Mouse (Mus musculus): Measurements from ENCODE around the gene Slc4a5.

Gene Slc4a5

GRCm38 (mm10) chr6:83233306-83233705, 13.7 kb downstream of the Slc4a5 start:
- no peak for DNase-seq (ENCODE audit: low read depth)

DNA sequence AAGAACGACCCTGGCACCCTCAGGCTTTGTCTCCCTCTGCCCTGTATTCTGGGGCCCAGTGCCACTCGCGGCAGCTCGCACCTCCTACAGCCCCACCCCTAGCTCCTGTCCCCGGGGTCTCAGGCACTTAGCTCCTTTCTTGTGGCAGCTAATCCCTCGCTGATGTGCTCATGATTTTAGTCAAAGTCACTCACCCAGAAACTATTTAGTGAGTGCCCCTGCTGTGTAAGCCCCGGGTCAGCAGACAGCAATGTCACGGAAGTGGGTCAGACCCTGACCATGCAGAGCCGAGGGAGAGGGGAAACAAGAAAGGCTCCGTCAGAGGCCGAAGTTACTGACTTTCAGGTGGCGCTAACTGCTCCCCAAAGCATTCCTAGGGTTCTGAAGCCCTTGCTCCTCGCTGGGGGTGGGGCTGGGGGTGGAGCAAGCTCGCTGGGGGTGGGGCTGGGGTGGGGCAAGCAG, 14.7 kb downstream of the Slc4a5 start:
- peak; percentile 5 for DNase-seq (ENCODE audit: low read depth)

GRCm38 (mm10) chr6:83237123-83237522, 17.5 kb downstream of the Slc4a5 start:
- DNase-seq (ENCODE audit: low read depth), result no peak

DNA sequence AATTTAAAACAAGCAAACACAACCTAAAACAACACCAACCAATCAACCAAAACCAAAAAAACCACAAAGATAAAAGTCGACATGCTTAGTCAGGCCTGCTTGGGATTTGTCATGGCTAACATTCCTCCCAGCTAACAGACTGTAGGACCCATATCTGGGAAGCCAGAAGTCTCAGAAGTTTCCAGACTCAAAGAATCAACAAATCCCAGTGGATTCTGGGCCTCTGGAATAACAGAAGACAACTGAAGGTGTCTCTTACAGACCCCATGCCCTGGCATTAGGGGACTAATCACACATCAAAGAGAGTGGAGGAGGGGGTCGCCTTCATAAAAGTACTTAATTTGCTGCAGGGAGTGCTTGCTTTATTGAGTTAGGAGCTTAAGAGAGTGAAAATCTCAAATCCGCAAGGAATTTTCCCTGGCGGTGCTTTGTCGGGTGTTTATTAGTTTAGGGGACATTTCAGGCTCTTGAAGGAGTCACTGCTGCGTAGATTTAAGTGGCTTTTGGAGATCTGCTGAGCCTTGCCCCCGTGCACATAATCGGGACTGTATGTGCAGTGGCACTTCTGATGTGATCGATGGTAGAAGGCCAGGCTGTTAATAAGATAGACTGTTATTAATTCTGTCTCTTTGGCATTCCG, 24.9 kb downstream of the Slc4a5 start:
- no peak for DNase-seq (ENCODE audit: low read depth)

DNA sequence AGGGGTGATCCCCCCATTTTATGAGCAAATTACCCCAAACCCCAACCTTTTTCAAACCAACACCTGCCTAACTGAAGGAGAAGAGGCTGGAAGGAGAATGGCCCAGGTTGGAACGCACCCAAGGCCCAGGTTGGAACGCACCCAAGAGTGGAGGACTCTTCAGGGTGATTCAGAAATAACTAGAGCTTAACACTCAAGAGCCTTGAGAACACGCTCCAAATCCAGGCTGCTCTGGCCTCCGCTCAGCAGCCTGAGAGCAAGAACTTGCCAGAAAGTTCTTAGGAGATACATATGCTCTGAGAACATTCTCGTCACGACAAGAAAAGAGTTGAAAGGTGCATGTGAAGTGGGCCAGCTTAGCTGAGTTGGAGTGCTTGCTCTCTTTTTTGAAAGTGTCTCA, 25.5 kb downstream of the Slc4a5 start:
- DNase-seq (ENCODE audit: low read depth), result no peak

DNA sequence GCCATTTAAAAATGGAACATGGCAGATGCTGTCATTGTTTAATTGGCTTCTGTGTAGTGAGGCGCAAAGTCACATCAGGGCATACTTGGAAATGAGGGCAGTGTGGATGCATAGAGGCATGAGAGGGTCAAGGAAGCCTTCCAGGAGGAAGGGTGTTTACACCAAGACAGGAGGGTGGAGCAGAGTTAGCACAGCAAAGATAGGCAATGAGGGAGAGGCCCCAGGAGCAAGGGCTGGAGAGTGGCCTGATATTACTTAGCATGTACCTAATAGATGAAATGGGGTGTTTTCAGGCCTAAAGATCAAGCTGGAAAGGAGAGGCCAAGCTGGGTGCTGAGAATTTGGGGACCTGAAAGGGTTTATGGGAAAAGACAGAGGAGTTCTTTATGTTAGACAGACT, 26.4 kb downstream of the Slc4a5 start:
- DNase-seq (ENCODE audit: low read depth), result no peak

- DNase-seq (ENCODE audit: low read depth), result no peak
These were observed 27.1 kb downstream of the Slc4a5 start for GRCm38 (mm10) chr6:83246750-83247149.

GRCm38 (mm10) chr6:83247153-83247552, 27.5 kb downstream of the Slc4a5 start:
- DNase-seq (ENCODE audit: low read depth), result no peak

- no peak for DNase-seq (ENCODE audit: low read depth)
These were observed 34.6 kb downstream of the Slc4a5 start for GRCm38 (mm10) chr6:83254242-83254641.

DNA sequence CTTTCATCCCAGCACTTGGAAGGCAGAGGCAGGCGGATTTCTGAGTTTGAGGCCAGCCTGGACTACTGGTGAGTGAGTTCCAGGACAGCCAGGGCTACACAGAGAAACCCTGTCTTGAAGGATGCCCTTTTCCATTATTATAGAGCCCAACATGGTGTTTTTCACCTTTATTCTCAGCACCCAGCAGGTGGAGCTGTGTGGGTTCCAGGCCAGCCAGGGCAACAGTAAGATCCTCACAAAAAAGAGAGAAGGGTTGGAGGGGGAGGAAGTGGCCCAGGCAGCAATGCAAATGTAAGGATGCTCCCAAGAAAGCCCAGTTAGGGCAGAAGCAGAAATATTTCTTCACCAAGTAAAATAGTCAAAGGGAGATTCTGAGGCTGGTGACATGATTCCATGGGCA, 44.9 kb downstream of the Slc4a5 start:
- DNase-seq (ENCODE audit: low read depth), result no peak

- no peak for DNase-seq (ENCODE audit: low read depth)
These were observed 45.6 kb downstream of the Slc4a5 start for GRCm38 (mm10) chr6:83265253-83265652.

- no peak for DNase-seq (ENCODE audit: low read depth)
These were observed 46.0 kb downstream of the Slc4a5 start for GRCm38 (mm10) chr6:83265653-83266052.

DNA sequence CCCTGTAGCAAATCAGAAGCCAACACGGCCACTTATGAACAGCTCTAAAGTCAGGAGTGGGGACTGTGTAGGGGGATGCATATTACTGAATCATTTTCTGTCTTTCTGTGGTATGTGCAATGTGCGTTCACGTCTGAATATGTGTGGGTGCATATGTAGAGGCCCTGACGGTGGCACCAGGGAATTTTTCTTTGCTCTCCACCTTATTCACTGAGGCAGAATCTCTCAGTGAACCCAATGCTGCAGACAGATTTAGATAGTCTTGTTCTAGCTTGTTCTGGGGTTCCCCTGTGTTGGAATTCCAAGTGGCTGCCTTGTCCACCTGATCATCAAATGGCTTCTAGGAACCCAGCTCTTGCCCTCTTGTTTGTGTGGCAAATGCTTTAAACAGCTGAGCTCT, 48.0 kb downstream of the Slc4a5 start:
- DNase-seq (ENCODE audit: low read depth), result no peak

GRCm38 (mm10) chr6:83268144-83269010, 48.7 kb downstream of the Slc4a5 start:
- DNase-seq (ENCODE audit: low read depth), result no peak

- no peak for DNase-seq (ENCODE audit: low read depth)
These were observed 54.1 kb downstream of the Slc4a5 start for GRCm38 (mm10) chr6:83273733-83274132.

GRCm38 (mm10) chr6:83277151-83277550, 57.5 kb downstream of the Slc4a5 start:
- DNase-seq (ENCODE audit: low read depth), result no peak

GRCm38 (mm10) chr6:83278881-83279280, 59.3 kb downstream of the Slc4a5 start:
- DNase-seq (ENCODE audit: low read depth), result peak; percentile 47

GRCm38 (mm10) chr6:83280256-83280955, 60.8 kb downstream of the Slc4a5 start:
- no peak for DNase-seq (ENCODE audit: low read depth)

- DNase-seq (ENCODE audit: low read depth), result no peak
These were observed 81.0 kb downstream of the Slc4a5 start for GRCm38 (mm10) chr6:83300447-83301229.

GRCm38 (mm10) chr6:83301294-83301693, 81.7 kb downstream of the Slc4a5 start:
- DNase-seq (ENCODE audit: low read depth), result no peak

- no peak for DNase-seq (ENCODE audit: low read depth)
These were observed 82.6 kb downstream of the Slc4a5 start for GRCm38 (mm10) chr6:83302264-83302663.

DNA sequence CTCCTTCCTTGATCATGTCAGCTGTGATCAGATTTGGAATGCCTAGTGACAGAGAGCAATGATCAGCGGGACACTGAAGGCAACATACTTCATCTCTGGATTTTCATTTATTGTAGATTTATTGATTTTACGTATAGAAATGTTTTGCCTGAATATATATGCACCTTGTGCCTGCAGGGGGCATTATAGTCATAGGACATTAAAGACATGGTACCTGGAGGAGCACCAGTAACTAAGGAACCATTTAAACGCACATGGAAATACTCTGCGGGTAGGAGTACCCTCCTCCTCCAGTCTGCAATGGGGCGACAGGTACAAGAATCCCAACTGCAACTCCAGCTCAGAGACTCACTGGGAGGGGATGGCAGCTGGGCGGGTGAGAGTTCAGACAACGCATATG, 89.4 kb downstream of the Slc4a5 start:
- DNase-seq (ENCODE audit: low read depth), result no peak

Measured in c-Kit-positive CD71-negative TER-119-negative erythroid progenitor cells, embryonic 14.5 days (primary cell).